Mouse (Mus musculus) urinary bladder, adult 2 months (tissue): ENCODE results near the gene Zcchc18. TPM values are rescaled to one million over a fixed set of nuclear protein-coding genes. Genes with fewer than 3 reads are reported as not detected.
"Not testable (repeated sequence)": the region's sequence is repeated elsewhere in the genome, so short reads cannot be mapped to it uniquely, and the experiment has no call there.

Experiments used
- DNase-seq: peaks from one replicate; pipeline ENCODE4 v3.0.0; 2022; ENCODE audit warnings: low spot score
- polyA plus RNA-seq: library from polyadenylated mRNA; depleted of rRNA; stranded (reverse); fragments of >200 nt; gene quantifications from 2 replicates; pipeline ENCODE4 v1.2.3, GENCODE M21; 2012; rRNA removed

Gene Zcchc18
- polyA plus RNA-seq = 1.3 and 1.5 TPM in 2 replicates

DNA sequence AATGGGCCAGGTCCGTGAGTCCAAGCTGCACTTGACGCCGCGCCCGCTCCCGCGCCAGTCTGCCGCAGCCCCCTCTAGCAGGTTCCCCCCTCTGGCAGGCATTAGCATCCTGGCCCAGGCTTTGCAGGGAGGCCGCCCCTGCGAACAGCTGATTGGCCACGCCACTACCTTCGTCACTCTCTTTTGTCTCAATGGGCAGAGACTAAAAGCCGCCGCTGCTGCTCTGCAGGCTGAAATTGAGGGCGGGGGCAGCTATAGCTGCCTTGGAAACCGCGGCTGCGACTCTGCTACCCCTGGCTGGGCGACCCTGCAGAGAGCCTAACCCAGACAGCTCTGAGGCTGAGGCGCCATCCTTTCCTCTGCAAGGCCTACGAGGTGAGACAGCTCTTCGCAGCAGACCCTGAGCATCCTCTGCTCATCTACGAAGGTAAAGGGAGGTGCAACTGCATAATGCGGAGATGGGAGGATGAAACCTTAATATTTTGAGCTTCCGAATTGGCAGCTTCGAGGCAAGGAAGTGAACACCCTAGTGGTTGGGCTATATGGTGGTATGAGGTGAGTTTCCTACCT, at the start of gene Zcchc18:
TSS of gene Zcchc18 (plus strand) at position 178 of the 570 bp plus-strand sequence.
- DNase-seq = no peak

DNA sequence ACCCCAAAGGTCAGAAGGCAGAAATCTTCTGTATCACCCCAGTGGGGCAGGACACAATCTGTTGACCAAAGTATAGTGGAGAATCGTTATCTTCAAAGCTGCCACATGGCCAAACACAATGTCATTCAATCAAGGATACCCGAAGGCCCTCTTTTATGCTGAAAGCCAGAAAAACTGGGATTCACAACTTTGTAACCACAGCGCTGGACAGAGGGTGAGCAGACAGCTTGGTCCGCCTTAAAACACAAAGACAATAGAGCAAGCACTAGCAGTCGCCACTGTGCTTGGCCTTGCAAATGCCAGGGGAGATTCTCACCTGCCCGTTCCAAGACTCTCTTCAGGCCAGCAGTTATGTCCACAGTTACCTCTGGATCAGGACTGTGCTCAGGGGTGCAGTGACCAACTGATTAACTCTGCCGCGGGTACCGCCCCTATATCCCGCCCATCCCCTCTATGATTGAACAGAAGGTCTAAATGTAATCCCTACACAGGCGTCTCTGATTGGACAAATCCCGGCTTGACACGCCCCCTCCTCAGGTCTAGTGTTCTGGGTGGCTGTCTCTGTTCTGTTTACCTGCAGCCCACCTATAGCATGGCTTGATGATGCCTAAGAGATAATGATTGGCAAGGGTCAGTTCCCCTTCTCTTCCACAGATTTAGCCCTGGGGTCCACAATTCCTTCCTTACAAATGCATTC, 35.2 kb upstream of the Zcchc18 start:
- DNase-seq = not testable (repeated sequence)

DNA sequence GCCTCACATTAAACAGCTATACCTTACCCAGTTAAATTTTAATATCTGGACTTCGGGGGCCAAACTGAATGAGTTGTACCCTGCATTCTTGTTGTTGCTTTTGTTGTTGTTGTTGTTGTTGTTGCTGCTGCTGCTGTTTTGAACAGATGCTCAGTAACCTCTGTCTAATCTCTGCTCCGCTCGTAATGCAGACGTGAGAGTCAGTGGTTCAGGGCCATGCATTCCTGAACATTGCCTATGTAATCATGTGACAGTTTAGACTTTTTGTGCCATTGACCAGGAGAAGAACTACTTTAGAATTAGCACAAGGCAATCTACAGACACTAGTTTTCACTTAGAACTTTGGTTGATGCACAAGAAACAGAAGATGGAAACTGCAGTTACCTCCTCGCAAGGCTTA, 34.7 kb upstream of the Zcchc18 start:
- not testable (repeated sequence) for DNase-seq

GRCm38 (mm10) chrX:136959688-136960087, 33.3 kb upstream of the Zcchc18 start:
- no peak for DNase-seq

- not testable (repeated sequence) for DNase-seq
Measured at GRCm38 (mm10) chrX:136975397-136975796, 17.6 kb upstream of the Zcchc18 start, which contains the start of gene Tmsb15b2. Gene Tmsb15b2 (minus strand): TSS chrX:136975497.

GRCm38 (mm10) chrX:136976424-136977084, 16.4 kb upstream of the Zcchc18 start, which contains the start of the genes Tmsb15l and Tmsb15b1:
Gene Tmsb15l (minus strand): TSS chrX:136976869.
Gene Tmsb15b1 (minus strand): TSS chrX:136976874.
- no peak for DNase-seq

DNA sequence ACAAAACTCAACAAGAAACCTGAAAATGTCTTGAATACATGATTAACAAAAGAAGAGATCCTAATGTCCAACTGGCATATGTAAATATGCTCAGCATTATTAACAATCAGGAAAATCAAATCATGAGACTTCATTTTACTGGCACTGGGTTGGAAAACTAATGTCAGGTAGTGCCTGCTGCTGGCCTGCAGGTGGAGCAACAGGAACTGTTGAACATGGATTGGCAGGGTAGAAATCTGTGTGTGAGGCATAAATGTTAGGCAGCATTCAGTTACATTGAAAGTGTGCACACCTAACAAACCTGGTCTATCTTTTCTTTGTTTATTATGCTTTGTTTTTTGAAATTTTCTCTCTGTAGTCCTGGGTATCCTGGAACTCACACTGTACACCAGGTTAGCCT, 14.3 kb upstream of the Zcchc18 start:
- DNase-seq = no peak

GRCm38 (mm10) chrX:136986039-136986438, 6.9 kb upstream of the Zcchc18 start:
- DNase-seq = no peak

DNA sequence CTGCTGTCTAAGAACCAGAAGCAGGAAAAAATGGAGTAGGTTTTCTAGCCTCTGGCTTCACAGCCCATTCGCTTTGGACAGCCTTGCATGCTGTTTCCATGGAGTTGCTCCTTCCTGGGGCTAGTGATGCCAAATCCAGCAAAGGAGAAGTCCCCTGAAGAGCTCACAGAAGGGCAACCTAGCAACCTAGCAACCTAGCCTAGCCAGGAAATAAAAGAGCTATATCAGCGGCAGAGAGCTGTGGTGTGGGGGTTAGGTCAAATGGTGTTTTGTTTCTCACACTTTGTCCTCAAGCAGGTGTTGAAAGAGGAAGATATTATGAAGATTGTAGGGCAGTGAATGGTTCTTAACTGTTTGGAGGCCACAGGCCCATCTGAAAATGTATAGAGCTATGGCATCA, 1.7 kb upstream of the Zcchc18 start:
- no peak for DNase-seq

DNA sequence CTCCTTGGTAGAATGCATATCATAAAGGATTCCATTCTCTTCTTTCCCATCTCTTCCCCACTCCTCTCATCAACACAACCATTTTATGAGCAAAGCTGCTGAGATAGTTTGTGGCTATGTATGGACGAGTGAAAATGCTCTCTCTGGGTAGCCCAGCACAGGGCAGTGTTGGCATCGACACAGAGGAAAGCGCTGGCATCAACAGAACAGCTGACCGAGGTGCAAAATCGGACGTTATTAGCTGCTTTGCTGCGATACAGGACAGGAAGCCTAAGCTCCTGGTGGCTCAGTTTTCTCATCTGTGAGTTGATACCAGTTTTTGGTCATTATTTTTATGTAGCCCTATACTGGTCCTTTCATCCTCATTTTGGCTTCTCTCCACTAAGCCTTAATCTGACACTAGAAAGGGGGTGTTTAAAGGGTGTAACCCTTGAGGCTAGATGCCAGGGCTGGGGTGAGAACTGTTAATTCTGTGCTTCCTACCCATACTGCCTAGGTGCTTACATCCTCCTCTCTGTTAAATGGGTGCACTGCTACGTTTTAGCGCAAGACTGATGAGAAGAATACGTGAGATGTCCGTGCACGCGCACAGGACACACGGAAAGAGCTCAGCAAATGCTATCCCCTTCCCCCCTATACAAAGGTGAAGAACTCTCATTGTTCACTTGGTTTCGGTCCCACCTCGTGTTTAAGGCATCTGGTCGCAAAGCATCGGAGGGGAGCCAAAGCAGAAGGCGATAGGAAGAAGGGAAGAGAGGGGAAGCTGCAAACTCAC, 577 bp upstream of the Zcchc18 start:
- DNase-seq = no peak

- no peak for DNase-seq
Measured at GRCm38 (mm10) chrX:136993641-136994040, 686 bp downstream of the Zcchc18 start.

- no peak for DNase-seq
Measured at GRCm38 (mm10) chrX:136996256-136996655, 3.3 kb downstream of the Zcchc18 start.

DNA sequence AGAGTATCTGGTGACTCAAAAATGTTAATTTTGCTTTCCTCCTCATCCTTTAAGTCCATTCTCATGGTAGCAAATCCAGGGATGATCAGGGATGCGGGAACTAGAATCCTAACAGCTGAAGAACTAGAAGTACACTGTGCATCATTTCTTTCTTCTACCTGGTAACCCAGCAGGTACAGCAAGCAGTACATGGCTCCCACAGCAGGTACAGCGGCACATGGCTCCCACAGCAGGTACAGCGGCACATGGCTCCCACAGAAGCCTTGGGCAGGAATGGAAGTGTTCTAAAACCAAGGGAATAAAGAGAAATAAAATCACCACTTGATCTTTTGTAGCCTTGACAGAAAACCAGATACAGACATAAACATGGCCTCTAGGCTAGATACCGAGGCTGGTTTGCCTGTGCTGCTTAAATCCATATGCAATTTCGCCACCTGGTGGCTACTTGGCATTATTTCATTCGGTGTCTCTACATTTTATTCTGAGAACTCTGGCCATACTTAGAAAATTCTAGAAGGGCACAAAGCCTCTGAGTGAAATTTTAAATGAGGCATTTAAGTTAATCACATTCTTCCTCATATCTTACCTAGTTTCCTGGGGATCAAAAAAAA, 22.2 kb downstream of the Zcchc18 start:
- no peak for DNase-seq

GRCm38 (mm10) chrX:137017668-137018067, 24.7 kb downstream of the Zcchc18 start:
- no peak for DNase-seq

GRCm38 (mm10) chrX:137019310-137019709, 26.4 kb downstream of the Zcchc18 start:
- no peak for DNase-seq

DNA sequence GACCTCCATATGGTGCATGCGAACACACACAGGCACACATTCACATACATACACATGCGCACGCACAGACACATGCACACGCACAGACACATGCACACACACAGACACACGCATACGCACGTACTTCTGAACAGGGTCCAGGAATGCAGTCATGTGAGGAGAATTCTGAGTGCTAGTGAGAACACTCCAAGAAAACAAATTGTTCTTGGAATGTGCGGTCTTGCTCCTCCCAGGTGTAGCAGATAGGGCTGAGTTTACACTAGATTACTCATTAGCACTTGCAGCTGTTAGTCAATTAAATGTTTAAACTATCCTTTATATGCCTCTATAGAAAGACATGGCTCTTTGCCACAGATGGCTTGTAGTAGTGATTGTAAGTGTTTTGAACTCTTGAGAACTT, 38.0 kb downstream of the Zcchc18 start:
- DNase-seq = no peak

DNA sequence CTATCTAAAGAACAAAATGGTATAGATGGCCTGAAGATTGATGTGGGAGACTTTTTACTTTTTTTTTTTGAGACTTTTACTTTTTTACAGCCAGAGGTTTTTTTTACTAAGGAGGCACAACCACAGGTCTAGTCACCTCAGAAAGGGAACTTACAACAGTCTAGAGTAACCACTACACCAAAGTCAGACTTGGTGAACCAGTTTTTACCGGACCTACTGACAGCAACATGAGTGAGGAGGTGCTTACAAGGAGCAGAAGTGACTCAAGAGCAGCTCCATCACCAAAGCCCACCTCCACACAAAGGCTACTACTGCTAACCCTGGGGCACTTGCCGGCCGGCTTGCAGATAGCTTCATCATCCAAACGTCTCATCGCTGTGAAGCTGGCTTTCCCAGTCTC, 38.8 kb downstream of the Zcchc18 start:
- no peak for DNase-seq

- DNase-seq = no peak
Measured at GRCm38 (mm10) chrX:137034322-137034721, 41.4 kb downstream of the Zcchc18 start.

DNA sequence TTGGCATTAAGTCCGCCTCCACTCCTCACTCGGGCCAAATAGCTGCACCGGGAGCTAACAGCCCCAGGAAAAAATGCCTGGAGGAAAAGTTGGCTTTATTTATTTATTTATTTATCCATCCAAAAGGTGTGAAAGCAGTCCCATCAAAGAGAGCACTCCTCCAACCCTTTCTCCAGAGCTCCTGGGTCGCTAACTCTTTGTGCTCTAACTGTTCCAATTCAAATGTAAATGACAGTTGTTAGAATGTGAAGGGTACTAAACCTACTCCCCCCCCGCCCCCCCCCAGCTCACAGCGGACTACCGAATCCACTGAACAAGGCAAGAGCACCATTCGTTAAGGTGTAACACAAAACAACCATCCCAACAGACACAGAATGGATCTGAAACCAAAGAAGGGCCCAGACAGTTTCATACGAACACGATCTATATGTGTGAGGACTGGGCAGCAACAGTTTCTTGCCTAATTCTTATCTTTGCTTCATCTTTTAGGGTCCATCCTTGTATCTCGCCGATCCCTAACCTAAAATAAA, 44.6 kb downstream of the Zcchc18 start:
- no peak for DNase-seq

GRCm38 (mm10) chrX:137038000-137038483, 45.1 kb downstream of the Zcchc18 start, which contains the start of gene Slc25a53:
Gene Slc25a53 (minus strand): TSS chrX:137038302.
- DNase-seq = peak; percentile 70

DNA sequence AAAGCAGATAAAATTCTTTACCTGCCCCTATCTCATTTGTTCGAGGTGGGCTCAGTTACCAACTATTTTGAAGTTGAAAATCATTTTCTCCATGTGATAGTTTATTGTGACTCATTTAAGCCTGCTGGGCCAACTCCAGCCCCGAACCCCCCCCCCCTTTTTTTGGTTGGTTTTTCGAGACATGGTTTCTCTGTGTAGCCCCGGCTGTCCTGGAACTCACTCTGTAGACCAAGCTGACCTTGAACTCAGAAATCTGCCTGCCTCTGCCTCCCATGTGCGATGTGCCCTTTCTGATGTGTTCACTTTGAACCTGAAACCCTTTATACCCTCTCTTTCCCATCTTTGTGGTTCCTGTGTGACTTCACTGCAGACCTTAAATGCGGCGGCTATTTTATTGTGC, 45.5 kb downstream of the Zcchc18 start:
- DNase-seq = no peak
